Comparison of ENCODE assay signal across 17 mouse cellular contexts in the genomic region with DNA sequence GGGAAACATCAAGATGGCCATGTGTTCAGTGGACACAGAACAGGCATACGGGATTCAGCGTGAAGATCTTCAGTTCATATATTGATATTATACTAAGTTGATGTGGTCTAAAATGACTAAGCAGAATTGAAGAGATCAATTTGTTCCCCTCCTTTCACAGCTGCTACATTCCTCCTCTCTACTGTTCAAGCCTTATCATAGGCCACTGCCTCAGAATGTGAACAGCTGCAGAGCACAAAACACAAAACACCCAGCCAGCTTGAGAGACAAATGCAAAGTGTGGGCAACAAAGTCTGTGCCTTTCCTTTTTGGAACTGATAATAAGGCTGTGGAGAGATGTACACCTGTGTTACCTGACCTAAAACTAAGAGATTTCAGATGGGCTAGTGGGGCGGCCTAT.
"Had no signal": no experiment of that assay in that cellular context is flagged by ENCODE, and none has a peak within 500 bp of the region (broad histone marks: within the 10 kb centered on the region; RNA-seq: fewer than 3 reads in every experiment).

No protein-coding gene starts in this region.

- ATAC-seq: liver, postnatal 0 days; lung, postnatal 0 days; midbrain, embryonic 13.5 days; midbrain, embryonic 15.5 days had no signal

- DNase-seq: liver, postnatal 0 days; lung, adult 2 months; lung, postnatal 14 days; lung, postnatal 36 days; right cerebral cortex, postnatal 14 days; thymus, adult 2 months; thymus, postnatal 25 days; thymus, postnatal 4 days had no signal

- H3K27ac ChIP-seq: lung, embryonic 15.5 days; macrophage; midbrain, embryonic 13.5 days; midbrain, embryonic 15.5 days; neural tube, embryonic 12.5 days; stomach, embryonic 15.5 days; stomach, postnatal 0 days had no signal

- H3K4me3 ChIP-seq: lung, embryonic 15.5 days; megakaryocyte, embryonic 14.5 days; midbrain, embryonic 13.5 days; midbrain, embryonic 15.5 days; neural tube, embryonic 12.5 days; stomach, embryonic 15.5 days had no signal
